Mouse (Mus musculus): ENCODE results near the gene Trim58. TPM values are rescaled to one million over a fixed set of nuclear protein-coding genes. Genes with fewer than 3 reads are reported as not detected.

The Trim58 gene
- polyA plus RNA-seq, 1 experiment from 2014 or later, result 0.36 TPM

DNA sequence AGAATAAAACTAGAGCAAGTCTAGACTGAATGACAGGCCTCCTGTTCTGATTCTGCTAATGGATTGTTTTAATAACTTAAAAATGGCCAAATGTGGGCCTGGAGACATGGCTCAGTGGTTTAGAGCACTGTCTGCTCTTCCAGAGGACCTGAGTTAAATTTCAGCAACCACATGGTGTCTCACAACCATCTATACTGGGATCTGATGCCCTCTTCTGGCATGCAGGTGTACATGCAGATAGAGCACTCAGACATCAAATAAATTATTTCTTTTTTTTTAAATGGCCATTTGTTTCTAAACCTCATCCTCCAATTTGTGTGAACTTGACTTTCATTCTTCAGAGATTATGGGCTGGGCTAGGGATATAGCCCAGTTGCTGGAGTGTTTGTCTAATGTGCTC lies 29.0 kb downstream of the Trim58 start:
- ATAC-seq (ENCODE audit: low FRiP score), result no peak
- Histone ChIP-seq H3K9ac (no peak overlapping the region), H3K4me1 (no peaks in the 10 kb centered on the region), H3K9me3 (no peaks in the 10 kb centered on the region), H3K4me3 (replicated peaks) (no peak overlapping the region), H3K4me2 (no peak overlapping the region), H3K27ac (no peak overlapping the region), H3K36me3 (replicated peaks) (no peaks in the 10 kb centered on the region), H3K27me3 (no peaks in the 10 kb centered on the region)

DNA sequence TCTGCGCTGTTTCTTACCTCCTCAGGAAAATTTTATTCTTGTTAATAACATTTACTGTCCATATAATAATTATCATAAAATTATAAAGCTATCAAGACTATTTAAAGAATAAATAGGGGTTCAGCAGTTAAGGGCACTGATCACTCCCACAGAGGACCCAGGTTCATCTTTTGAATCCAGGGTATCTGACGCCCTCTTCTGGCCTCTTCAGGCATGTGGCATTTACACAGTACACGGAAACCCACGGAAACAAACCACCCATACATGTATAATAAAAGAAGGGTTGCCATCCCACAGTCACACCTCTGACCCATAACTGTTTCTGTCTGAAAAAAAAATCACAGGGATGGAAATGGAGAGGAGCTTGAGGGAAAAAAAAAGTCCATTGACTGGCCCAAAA lies 31.6 kb downstream of the Trim58 start:
- 59% methylated on average over 4 of the region's 4 CpGs for WGBS
- Histone ChIP-seq H3K4me2 (no peak overlapping the region), H3K4me3 (replicated peaks) (no peak overlapping the region), H3K36me3 (replicated peaks) (no peaks in the 10 kb centered on the region), H3K27ac (no peak overlapping the region), H3K9me3 (no peaks in the 10 kb centered on the region), H3K4me1 (no peaks in the 10 kb centered on the region), H3K9ac (no peak overlapping the region), H3K27me3 (no peaks in the 10 kb centered on the region)
- no peak for ATAC-seq (ENCODE audit: low FRiP score)

DNA sequence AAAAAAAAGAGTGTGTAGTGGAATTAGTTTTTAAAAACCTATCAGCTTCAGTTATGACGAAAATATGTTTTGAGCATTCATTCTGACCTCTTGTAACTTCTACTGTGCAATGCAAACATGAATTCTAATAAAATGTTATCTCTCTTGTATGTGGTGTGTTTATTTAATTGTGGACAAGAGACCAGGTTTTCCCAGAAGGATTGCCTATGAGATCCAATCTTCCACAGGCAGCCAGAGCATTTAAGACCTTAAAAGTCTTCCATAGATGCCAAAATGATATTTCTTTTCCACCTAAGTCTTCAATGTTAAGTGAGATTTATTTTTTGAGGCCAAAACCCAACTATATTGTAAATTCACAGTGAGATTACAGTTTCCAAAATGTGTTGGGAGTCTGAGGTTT lies 40.5 kb downstream of the Trim58 start, which contains the start of gene Olfr320:
Gene Olfr320 (plus strand): TSS at position 301 of the 400 bp plus-strand sequence.
- H3K36me3 ChIP-seq (replicated peaks), result no peaks in the 10 kb centered on the region
- no peak within 1 kb of the TSS for H3K4me3 ChIP-seq (replicated peaks)
- H3K4me2 ChIP-seq, result no peak within 1 kb of the TSS
- ATAC-seq (ENCODE audit: low FRiP score), result no peak
- 80% methylated on average over 1 of the region's 1 CpGs for WGBS
- no peak within 1 kb of the TSS for H3K9ac ChIP-seq
- no peaks in the 10 kb centered on the region for H3K4me1 ChIP-seq
- H3K9me3 ChIP-seq, result no peaks in the 10 kb centered on the region
- no peaks in the 10 kb centered on the region for H3K27me3 ChIP-seq
- H3K27ac ChIP-seq, result no peak within 1 kb of the TSS

DNA sequence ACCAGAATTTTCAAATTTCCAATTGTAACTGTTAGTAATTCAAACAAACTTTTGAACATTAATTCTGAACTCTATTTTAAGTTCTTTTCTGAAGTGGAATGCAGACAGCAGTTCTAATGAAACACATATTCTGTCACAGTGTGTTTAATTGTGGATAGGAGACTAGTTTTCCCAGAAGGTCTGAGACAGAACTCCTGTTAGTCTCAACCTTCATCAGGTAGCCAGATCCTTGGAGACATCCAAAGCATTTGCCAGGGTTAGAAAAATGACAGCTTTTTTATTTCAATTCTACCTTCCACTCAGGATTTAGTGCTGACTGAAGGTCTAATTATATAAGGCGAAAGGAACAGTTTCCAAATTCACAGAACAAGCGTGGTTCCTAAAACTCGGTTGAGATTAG lies 58.6 kb downstream of the Trim58 start, which contains the start of gene Olfr319:
Gene Olfr319 (plus strand): TSS at position 301 of the 400 bp plus-strand sequence.
- Histone ChIP-seq H3K27ac (no peak within 1 kb of the TSS), H3K4me3 (replicated peaks) (no peak within 1 kb of the TSS), H3K36me3 (replicated peaks) (no peaks in the 10 kb centered on the region), H3K27me3 (no peaks in the 10 kb centered on the region), H3K4me2 (no peak within 1 kb of the TSS), H3K4me1 (no peaks in the 10 kb centered on the region), H3K9ac (no peak within 1 kb of the TSS), H3K9me3 (peaks cover 9% of the 10 kb centered on the region; the same call in 1 of the 2 replicates)
- no peak for ATAC-seq (ENCODE audit: low FRiP score)
- 89% methylated on average over 3 of the region's 3 CpGs for WGBS

Other genes starting within 250 kb of the Trim58 start
- not detected in 2 replicates for gene 1810065E05Rik, start 219.4 kb upstream of the Trim58 start, polyA plus RNA-seq (2016; fragmentation: Nextera tagmentation; extraction: Ambion mirVana)
- gene Gm12253, start 207.9 kb upstream of the Trim58 start, polyA plus RNA-seq (2016; fragmentation: Nextera tagmentation; extraction: Ambion mirVana), result not detected in 2 replicates
- not detected in 2 replicates for gene Lypd9, start 187.5 kb upstream of the Trim58 start, polyA plus RNA-seq (2016; fragmentation: Nextera tagmentation; extraction: Ambion mirVana)
- gene Olfr30, start 178.2 kb upstream of the Trim58 start, polyA plus RNA-seq (2016; fragmentation: Nextera tagmentation; extraction: Ambion mirVana), result not detected in 2 replicates
- not detected in 2 replicates for gene Olfr332, start 147.9 kb upstream of the Trim58 start, polyA plus RNA-seq (2016; fragmentation: Nextera tagmentation; extraction: Ambion mirVana)
- gene Olfr331, start 137.9 kb upstream of the Trim58 start, polyA plus RNA-seq (2016; fragmentation: Nextera tagmentation; extraction: Ambion mirVana), result not detected in 2 replicates
- gene Olfr330, start 105.6 kb upstream of the Trim58 start, polyA plus RNA-seq (2016; fragmentation: Nextera tagmentation; extraction: Ambion mirVana), result not detected in 2 replicates
- not detected in 2 replicates for gene Olfr329-ps, start 94.0 kb upstream of the Trim58 start, polyA plus RNA-seq (2016; fragmentation: Nextera tagmentation; extraction: Ambion mirVana)
- gene Olfr328, start 84.8 kb upstream of the Trim58 start, polyA plus RNA-seq (2016; fragmentation: Nextera tagmentation; extraction: Ambion mirVana), result 0.06 TPM in 1 of 2 replicates, not detected in the other
- not detected in 2 replicates for gene Olfr224, start 69.9 kb upstream of the Trim58 start, polyA plus RNA-seq (2016; fragmentation: Nextera tagmentation; extraction: Ambion mirVana)
- gene Olfr325, start 62.7 kb upstream of the Trim58 start, polyA plus RNA-seq (2016; fragmentation: Nextera tagmentation; extraction: Ambion mirVana), result not detected in 2 replicates
- gene Olfr324, start 45.4 kb upstream of the Trim58 start, polyA plus RNA-seq (2016; fragmentation: Nextera tagmentation; extraction: Ambion mirVana), result not detected in 2 replicates
- gene 2210407C18Rik, start 24.4 kb upstream of the Trim58 start, polyA plus RNA-seq (2016; fragmentation: Nextera tagmentation; extraction: Ambion mirVana), result not detected in 2 replicates
- not detected in 2 replicates for gene Olfr323, start 10.0 kb upstream of the Trim58 start, polyA plus RNA-seq (2016; fragmentation: Nextera tagmentation; extraction: Ambion mirVana)
- not detected in 2 replicates for gene Olfr322, start 18.3 kb downstream of the Trim58 start, polyA plus RNA-seq (2016; fragmentation: Nextera tagmentation; extraction: Ambion mirVana)
- gene Olfr320, start 40.6 kb downstream of the Trim58 start, polyA plus RNA-seq (2016; fragmentation: Nextera tagmentation; extraction: Ambion mirVana), result not detected in 2 replicates
- gene Olfr319, start 58.7 kb downstream of the Trim58 start, polyA plus RNA-seq (2016; fragmentation: Nextera tagmentation; extraction: Ambion mirVana), result 0.10 TPM in 1 of 2 replicates, not detected in the other
- not detected in 2 replicates for gene Olfr318, start 83.5 kb downstream of the Trim58 start, polyA plus RNA-seq (2016; fragmentation: Nextera tagmentation; extraction: Ambion mirVana)
- gene Olfr317, start 98.7 kb downstream of the Trim58 start, polyA plus RNA-seq (2016; fragmentation: Nextera tagmentation; extraction: Ambion mirVana), result 0.27 TPM in 1 of 2 replicates, not detected in the other
- gene Olfr316, start 112.3 kb downstream of the Trim58 start, polyA plus RNA-seq (2016; fragmentation: Nextera tagmentation; extraction: Ambion mirVana), result not detected in 2 replicates
- gene Olfr315, start 132.7 kb downstream of the Trim58 start, polyA plus RNA-seq (2016; fragmentation: Nextera tagmentation; extraction: Ambion mirVana), result not detected in 2 replicates
- gene Olfr314, start 142.5 kb downstream of the Trim58 start, polyA plus RNA-seq (2016; fragmentation: Nextera tagmentation; extraction: Ambion mirVana), result not detected in 2 replicates
- 2.1 and 2.3 TPM in 2 replicates for gene Fam183b, start 161.5 kb downstream of the Trim58 start, polyA plus RNA-seq (2016; fragmentation: Nextera tagmentation; extraction: Ambion mirVana)
- not detected in 2 replicates for gene Olfr313, start 174.5 kb downstream of the Trim58 start, polyA plus RNA-seq (2016; fragmentation: Nextera tagmentation; extraction: Ambion mirVana)
- gene Olfr312, start 188.8 kb downstream of the Trim58 start, polyA plus RNA-seq (2016; fragmentation: Nextera tagmentation; extraction: Ambion mirVana), result 0.05 TPM in 1 of 2 replicates, not detected in the other
- gene Olfr311, start 198.8 kb downstream of the Trim58 start, polyA plus RNA-seq (2016; fragmentation: Nextera tagmentation; extraction: Ambion mirVana), result not detected in 2 replicates
- 15.5 and 15.9 TPM in 2 replicates for gene Gm12258, start 206.7 kb downstream of the Trim58 start, polyA plus RNA-seq (2016; fragmentation: Nextera tagmentation; extraction: Ambion mirVana)
- 10.6 and 11.1 TPM in 2 replicates for gene 2810021J22Rik, start 226.8 kb downstream of the Trim58 start, polyA plus RNA-seq (2016; fragmentation: Nextera tagmentation; extraction: Ambion mirVana)